Mouse (Mus musculus) spleen, adult 2 months (tissue): ENCODE data around the gene Jmy.

ENCODE experiments used
- CTCF ChIP-seq: fragments of 200-500 bp; IDR thresholded peaks from 2 replicates; pipeline ENCODE4 v1.5.1; 2011; ENCODE audit warnings: mild to moderate bottlenecking, inconsistent platforms; ENCODE audit not compliant: insufficient read depth, insufficient read length, insufficient replicate concordance; ENCODE audit errors: extremely low read depth
- POLR2A ChIP-seq: fragments of 200-500 bp; IDR thresholded peaks from 2 replicates; pipeline ENCODE4 v1.6.1; 2011; ENCODE audit warnings: low read depth, low read length, inconsistent platforms

DNA sequence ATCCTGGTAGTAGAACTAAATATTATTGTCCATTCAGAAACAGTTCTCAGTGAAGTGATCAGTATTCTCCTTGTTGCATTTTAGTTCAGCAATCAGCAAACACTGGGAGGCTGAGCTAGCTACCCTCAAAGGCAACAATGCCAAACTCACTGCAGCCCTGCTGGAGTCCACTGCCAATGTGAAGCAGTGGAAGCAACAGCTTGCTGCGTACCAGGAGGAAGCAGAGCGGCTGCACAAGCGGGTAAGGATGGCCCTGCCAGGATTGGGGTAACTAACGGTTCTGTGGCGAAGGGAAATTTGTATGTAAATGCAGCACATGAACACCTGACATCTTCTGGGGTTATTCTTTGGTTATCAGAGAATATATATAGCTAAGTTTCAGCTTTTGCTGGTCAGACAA is 112.2 kb downstream of the Jmy start:
- TF ChIP-seq CTCF (no peak), POLR2A (no peak)
